Mouse (Mus musculus): ENCODE results near the gene B4gat1.
"Not testable (repeated sequence)": the region's sequence is repeated elsewhere in the genome, so short reads cannot be mapped to it uniquely, and the experiment has no call there.

B4gat1 gene

DNA sequence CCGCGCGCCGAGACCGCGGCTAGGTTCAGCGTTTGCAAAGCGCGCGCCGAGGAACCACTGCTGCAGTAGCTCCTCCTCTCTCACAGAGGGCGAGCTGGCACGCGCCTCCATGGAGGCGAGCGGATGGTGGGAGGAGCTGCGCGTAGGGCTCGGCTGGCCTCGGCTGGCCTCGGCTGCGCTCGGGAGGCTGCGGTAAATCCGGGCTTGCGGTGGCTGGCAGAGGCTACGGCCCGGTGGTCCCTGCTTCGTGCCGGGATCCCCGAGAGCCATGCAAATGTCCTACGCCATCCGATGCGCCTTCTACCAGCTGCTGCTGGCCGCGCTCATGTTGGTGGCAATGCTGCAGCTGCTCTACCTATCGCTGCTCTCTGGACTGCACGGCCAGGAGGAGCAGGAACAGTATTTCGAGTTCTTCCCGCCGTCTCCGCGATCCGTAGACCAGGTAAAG lies at the start of gene B4gat1, which contains the start of gene AC124502.3:
TSS of gene B4gat1 (plus strand) at position 118 of the 448 bp plus-strand sequence.
TSS of gene AC124502.3 (plus strand) at position 183 of the 448 bp plus-strand sequence.
- peak; percentile 91 for DNase-seq (ENCODE audit: low read depth, low spot score)

DNA sequence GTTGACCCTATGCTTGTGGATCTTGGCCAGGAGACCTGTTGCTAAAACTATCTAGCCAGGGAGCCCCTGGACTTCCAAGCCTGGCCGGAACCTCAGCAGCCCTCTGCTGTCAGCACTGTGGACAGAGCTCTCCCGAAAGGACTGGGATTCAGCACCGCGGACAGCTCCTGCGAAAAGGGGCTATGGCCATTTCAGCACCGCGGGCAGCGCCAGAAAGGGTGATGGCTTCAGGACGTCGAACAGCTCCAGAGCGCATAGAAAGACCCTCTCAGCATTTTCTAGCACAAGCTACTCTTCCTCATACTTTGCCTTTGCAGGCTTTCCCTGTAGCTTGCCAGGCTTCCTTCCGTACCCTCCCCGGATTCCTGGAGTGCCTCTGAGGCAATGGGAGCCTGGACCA lies 49.6 kb upstream of the B4gat1 start:
- DNase-seq (ENCODE audit: low read depth, low spot score) = peak; percentile 95

- no peak for DNase-seq (ENCODE audit: low read depth, low spot score)
Measured at GRCm38 (mm10) chr19:4989434-4990255, 49.0 kb upstream of the B4gat1 start.

DNA sequence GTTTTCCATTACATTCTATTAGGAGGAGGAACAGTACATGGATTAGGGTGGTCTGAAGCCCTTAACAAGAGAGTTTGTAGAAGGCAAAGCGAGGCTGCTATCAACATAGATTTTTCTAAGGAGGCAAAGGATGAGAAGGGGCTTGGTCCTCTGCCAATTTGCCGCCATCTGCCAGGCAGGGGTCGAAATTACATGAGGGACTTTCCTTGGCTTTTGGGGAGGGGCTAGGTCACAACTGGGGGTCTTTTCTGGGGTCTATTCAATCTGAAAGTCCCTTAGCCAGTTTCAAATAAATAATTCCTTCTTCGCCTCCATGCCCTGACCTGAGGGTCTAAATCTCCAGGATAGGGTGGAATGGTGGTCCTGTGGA lies 48.4 kb upstream of the B4gat1 start, which contains the start of gene Npas4:
TSS of gene Npas4 (minus strand) at position 61 of the 370 bp plus-strand sequence.
- no peak for DNase-seq (ENCODE audit: low read depth, low spot score)

GRCm38 (mm10) chr19:4990716-4991115 lies 47.9 kb upstream of the B4gat1 start:
- DNase-seq (ENCODE audit: low read depth, low spot score) = no peak

GRCm38 (mm10) chr19:4992371-4992770 lies 46.3 kb upstream of the B4gat1 start:
- peak; percentile 24 for DNase-seq (ENCODE audit: low read depth, low spot score)

DNA sequence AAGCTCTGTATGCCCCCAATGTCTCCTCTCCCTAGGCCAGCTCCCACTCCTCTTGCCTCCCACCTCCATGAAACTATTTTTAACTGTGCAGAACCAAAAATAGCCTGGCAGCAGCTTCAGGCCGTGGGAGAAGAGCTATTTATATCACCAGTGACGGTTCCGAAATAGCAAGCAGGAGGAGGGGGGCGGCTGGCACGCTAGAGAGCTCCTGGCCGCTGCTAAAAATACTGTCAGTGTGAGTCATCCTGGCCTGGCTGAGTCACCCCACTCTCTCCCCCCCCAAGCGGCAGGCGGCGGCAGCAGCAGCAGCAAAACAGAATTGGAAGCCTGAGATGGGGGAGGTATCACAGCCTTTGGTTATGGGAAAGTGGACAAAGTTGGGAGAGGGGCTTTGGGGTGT lies 45.7 kb upstream of the B4gat1 start:
- DNase-seq (ENCODE audit: low read depth, low spot score) = no peak

GRCm38 (mm10) chr19:4994043-4994442 lies 44.6 kb upstream of the B4gat1 start:
- DNase-seq (ENCODE audit: low read depth, low spot score) = no peak

GRCm38 (mm10) chr19:4999445-5000140 lies 39.0 kb upstream of the B4gat1 start:
- DNase-seq (ENCODE audit: low read depth, low spot score) = no peak

- peak; percentile 86 for DNase-seq (ENCODE audit: low read depth, low spot score)
Measured at GRCm38 (mm10) chr19:5001666-5002406, 36.8 kb upstream of the B4gat1 start.

- DNase-seq (ENCODE audit: low read depth, low spot score) = not testable (repeated sequence)
Measured at GRCm38 (mm10) chr19:5003644-5004043, 35.0 kb upstream of the B4gat1 start.

DNA sequence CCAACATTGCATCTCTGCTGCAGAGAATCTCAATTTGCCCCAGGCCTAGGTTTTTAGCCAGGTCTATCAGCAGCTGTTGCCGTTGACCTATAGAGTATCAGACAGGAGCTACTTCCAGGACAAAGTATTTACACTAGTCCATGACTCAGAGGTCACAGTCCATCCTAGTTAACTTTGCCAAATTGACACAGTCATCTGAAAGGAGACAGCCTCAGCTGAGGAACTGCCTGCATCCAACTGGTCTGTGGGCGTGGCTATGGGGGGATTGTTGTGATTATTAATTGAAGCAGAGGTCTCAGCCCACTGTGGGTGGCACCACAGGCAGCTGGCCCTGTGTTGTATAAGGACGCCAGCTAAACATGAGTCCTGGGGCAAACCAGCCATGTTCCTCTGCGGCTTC lies 33.7 kb upstream of the B4gat1 start:
- DNase-seq (ENCODE audit: low read depth, low spot score) = no peak

DNA sequence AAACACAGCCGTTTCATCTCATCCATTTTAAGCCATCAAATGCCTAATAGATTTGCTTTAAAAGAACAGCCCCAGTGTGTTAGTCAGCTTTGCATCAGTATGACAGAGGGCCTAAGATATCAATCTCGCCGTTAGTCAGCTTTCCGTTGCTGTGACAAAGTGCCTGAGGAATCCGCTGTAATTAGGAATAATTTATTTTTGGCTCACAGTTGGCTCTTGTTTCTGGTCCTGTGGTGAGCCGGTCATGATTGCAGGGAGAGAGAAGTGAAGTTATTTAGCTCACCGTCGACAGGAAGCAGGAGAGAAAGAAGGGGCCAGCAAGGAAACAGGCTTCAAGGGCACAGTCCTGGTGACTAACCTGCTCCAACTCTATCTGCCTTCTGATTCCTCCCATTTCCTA lies 25.5 kb upstream of the B4gat1 start:
- no peak for DNase-seq (ENCODE audit: low read depth, low spot score)

- peak; percentile 64 for DNase-seq (ENCODE audit: low read depth, low spot score)
Measured at GRCm38 (mm10) chr19:5014961-5015398, 23.6 kb upstream of the B4gat1 start.

- DNase-seq (ENCODE audit: low read depth, low spot score) = no peak
Measured at GRCm38 (mm10) chr19:5016221-5016742, 22.3 kb upstream of the B4gat1 start.

GRCm38 (mm10) chr19:5016782-5017181 lies 21.8 kb upstream of the B4gat1 start:
- DNase-seq (ENCODE audit: low read depth, low spot score) = peak; percentile 79

DNA sequence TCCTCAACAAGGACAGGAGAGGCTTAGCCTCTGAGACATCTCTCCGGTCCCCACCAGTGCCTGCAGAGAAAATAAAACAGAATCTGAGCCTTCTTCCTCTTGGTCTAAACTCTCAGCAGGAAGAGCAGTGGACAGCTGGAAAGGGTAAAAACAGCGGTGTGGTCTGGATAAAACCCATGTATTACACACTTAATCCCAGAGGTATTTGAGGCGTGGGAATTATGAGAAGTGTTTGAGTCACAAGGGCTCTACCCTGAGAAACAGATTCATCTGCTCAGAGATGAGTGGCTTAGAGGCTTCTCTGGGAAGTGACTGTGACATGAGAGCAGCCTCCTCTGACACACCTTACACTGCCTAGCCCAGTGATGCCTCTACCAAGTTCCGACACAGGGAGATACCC lies 21.0 kb upstream of the B4gat1 start:
- no peak for DNase-seq (ENCODE audit: low read depth, low spot score)

DNA sequence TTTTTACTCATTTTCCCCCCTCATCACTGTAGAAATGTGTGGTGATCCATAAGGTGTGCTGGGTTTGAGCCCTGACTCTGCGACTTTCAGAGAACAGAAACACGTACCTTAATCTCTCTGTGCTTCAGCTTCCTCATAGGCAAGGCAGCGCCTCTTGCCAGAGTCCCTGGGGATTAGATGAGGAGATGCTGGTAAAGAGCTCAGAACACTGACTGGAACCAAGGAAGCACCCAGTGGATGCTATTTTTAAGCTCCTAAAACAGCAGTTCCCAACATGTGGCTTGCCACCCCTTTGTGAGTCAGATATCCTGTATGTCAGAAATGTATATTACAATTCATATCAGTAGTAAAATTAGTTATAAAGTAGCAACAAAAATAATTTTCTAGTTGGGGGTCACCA lies 20.4 kb upstream of the B4gat1 start:
- DNase-seq (ENCODE audit: low read depth, low spot score) = no peak

DNA sequence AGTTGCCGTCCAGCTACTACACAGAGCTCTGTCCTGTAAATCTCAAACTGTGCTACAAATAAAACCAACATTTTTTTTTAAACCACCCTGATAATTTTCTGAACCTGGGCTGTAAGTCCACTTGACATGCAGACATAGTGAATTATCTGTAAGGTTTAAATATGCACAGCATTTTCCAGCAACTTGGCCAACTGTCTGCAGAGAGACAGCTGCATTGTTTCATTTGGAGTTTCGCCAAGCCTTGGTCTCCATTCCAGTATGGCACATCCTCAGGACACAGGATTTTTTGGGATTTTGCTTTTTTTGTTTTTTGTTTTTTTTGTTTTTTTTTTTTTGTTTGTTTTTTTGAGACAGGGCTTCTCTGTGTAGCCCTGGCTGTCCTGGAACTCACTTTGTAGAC lies 17.2 kb upstream of the B4gat1 start:
- DNase-seq (ENCODE audit: low read depth, low spot score) = no peak

- DNase-seq (ENCODE audit: low read depth, low spot score) = peak; percentile 94
Measured at GRCm38 (mm10) chr19:5023621-5024479, 14.8 kb upstream of the B4gat1 start, which contains the start of gene Slc29a2. Gene Slc29a2, plus strand, starts transcription at chr19:5023860.

- no peak for DNase-seq (ENCODE audit: low read depth, low spot score)
Measured at GRCm38 (mm10) chr19:5026111-5026510, 12.5 kb upstream of the B4gat1 start.

Measured in forelimb bud, embryonic 11.5 days (tissue).